21 mouse cellular contexts compared by ENCODE assay signal in the genomic region with DNA sequence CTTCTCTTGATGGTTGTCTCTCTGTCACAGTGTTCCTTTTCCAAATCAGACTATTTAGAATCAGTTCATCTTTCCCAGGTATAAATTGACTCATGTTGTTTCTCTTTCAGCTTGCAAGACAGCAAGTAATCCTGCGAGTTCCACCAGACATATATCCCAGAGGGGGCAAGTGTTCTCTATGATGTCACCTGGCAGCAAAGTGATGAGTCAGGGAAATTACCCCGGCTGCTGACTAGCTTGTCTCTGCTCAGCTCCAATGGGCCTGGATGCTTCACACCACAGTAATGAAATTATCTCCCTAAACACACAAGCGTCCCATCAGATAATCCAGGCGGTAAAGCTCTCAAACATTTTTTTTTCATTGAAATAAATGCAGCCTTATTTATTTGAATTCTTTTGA.
"Had no signal": no experiment of that assay in that cellular context is flagged by ENCODE, and none has a peak within 500 bp of the region (broad histone marks: within the 10 kb centered on the region; RNA-seq: fewer than 3 reads in every experiment).

No protein-coding gene starts in this region.

- DNase-seq: kidney, adult 18-20 months; kidney, adult 9 months; kidney, postnatal 25 days; layer of hippocampus, adult 9-11 months; lung, adult 18-20 months; lung, postnatal 10 days; lung, postnatal 36 days; retina, postnatal 1 day; thymus, adult 18-20 months had no signal

- H3K4me2 ChIP-seq: limb, embryonic 15.5 days; liver, embryonic 12.5 days; liver, embryonic 15.5 days; lung, embryonic 15.5 days; midbrain, embryonic 12.5 days; midbrain, embryonic 15.5 days; neural tube, embryonic 12.5 days; neural tube, embryonic 15.5 days had no signal

- ATAC-seq: intestine, embryonic 16.5 days; liver, embryonic 12.5 days; midbrain, embryonic 15.5 days had no signal

- H3K4me3 ChIP-seq: layer of hippocampus, adult 2 months; limb, embryonic 15.5 days; liver, embryonic 12.5 days; liver, embryonic 15.5 days; lung, embryonic 15.5 days; megakaryocyte, embryonic 14.5 days; midbrain, embryonic 12.5 days; midbrain, embryonic 15.5 days; neural tube, embryonic 12.5 days; neural tube, embryonic 15.5 days had no signal

- H3K36me3 ChIP-seq: limb, embryonic 15.5 days; liver, embryonic 12.5 days; liver, embryonic 15.5 days; lung, embryonic 15.5 days; midbrain, embryonic 12.5 days; midbrain, embryonic 15.5 days; neural tube, embryonic 12.5 days; neural tube, embryonic 15.5 days had no signal

- H3K27me3 ChIP-seq: limb, embryonic 15.5 days; liver, embryonic 12.5 days; liver, embryonic 15.5 days; lung, embryonic 15.5 days; megakaryocyte, embryonic 14.5 days; midbrain, embryonic 12.5 days; midbrain, embryonic 15.5 days; neural tube, embryonic 12.5 days; neural tube, embryonic 15.5 days had no signal

- H3K9ac ChIP-seq: limb, embryonic 15.5 days; liver, embryonic 12.5 days; liver, embryonic 15.5 days; lung, embryonic 15.5 days; midbrain, embryonic 12.5 days; midbrain, embryonic 15.5 days; neural tube, embryonic 12.5 days; neural tube, embryonic 15.5 days had no signal

- H3K27ac ChIP-seq: kidney, postnatal 0 days; layer of hippocampus, adult 2 months; limb, embryonic 15.5 days; liver, embryonic 12.5 days; liver, embryonic 15.5 days; lung, embryonic 15.5 days; midbrain, embryonic 12.5 days; midbrain, embryonic 15.5 days; neural tube, embryonic 12.5 days; neural tube, embryonic 15.5 days had no signal

- H3K9me3 ChIP-seq: limb, embryonic 15.5 days; liver, embryonic 12.5 days; liver, embryonic 15.5 days; lung, embryonic 15.5 days; megakaryocyte, embryonic 14.5 days; midbrain, embryonic 12.5 days; midbrain, embryonic 15.5 days; neural tube, embryonic 12.5 days; neural tube, embryonic 15.5 days had no signal
